Mouse (Mus musculus): ENCODE results near the gene Fam20b. TPM values are rescaled to one million over a fixed set of nuclear protein-coding genes. Genes with fewer than 3 reads are reported as not detected.

Gene Fam20b
- total and polyA plus RNA-seq, 2 experiments from 2014 or later = 29.6 to 53.7 TPM

GRCm38 (mm10) chr1:156717751-156718285, 1.1 kb downstream of the Fam20b start:
- Histone ChIP-seq H3K4me2 (ENCODE audit: low read depth, low read length) (peak overlapping the region; percentile 60), H3K9me3 (ENCODE audit: low read length) (no peaks in the 10 kb centered on the region), H3K27me3 (ENCODE audit: insufficient read depth, low read length) (no peaks in the 10 kb centered on the region), H3K27ac (peak overlapping the region; percentile 93), H3K4me1 (ENCODE audit: insufficient read depth, low read length) (0 out of 2 replicates have a peak, but pooled peaks cover 3% of the 10 kb centered on the region), H3K9ac (replicated peaks; ENCODE audit: low read length) (peak overlapping the region; percentile 82), H3K36me3 (ENCODE audit: insufficient read depth, low read length) (no peaks in the 10 kb centered on the region), H3K4me3 (ENCODE audit: low read length) (peak overlapping the region; percentile 88)
- DNase-seq (ENCODE audit: low spot score) (peak; percentile 21), ATAC-seq (no peak)
- WGBS = 9% methylated on average over 13 of the region's 13 CpGs
- no peak for TF ChIP-seq CTCF (IDR thresholded peaks at IDR 0.05; ENCODE audit: low read depth)

- Histone ChIP-seq H3K4me2 (ENCODE audit: low read depth, low read length) (no peak overlapping the region), H3K9me3 (ENCODE audit: low read length) (no peaks in the 10 kb centered on the region), H3K9ac (replicated peaks; ENCODE audit: low read length) (no peak overlapping the region), H3K36me3 (ENCODE audit: insufficient read depth, low read length) (no peaks in the 10 kb centered on the region), H3K4me3 (ENCODE audit: low read length) (no peak overlapping the region), H3K27ac (no peak overlapping the region), H3K27me3 (ENCODE audit: insufficient read depth, low read length) (no peaks in the 10 kb centered on the region), H3K4me1 (ENCODE audit: insufficient read depth, low read length) (0 out of 2 replicates have a peak, but pooled peaks cover 3% of the 10 kb centered on the region)
- ATAC-seq (no peak), DNase-seq (ENCODE audit: low spot score) (no peak)
- no peak for TF ChIP-seq CTCF (IDR thresholded peaks at IDR 0.05; ENCODE audit: low read depth)
- 83% methylated on average over 6 of the region's 6 CpGs for WGBS
Observed at GRCm38 (mm10) chr1:156716681-156717080, 2.2 kb downstream of the Fam20b start.

GRCm38 (mm10) chr1:156710472-156711098, 8.3 kb downstream of the Fam20b start:
- no peak overlapping the region for H3K27ac ChIP-seq
- DNase-seq (ENCODE audit: low spot score) (peak; percentile 34), ATAC-seq (0 out of 2 replicates have a peak, but pooled peaks have one; percentile 61)
- H3K9me3 ChIP-seq (ENCODE audit: low read length) = no peaks in the 10 kb centered on the region
- H3K4me2 ChIP-seq (ENCODE audit: low read depth, low read length) = no peak overlapping the region
- no peak overlapping the region for H3K9ac ChIP-seq (replicated peaks; ENCODE audit: low read length)
- no peak overlapping the region for H3K4me3 ChIP-seq (ENCODE audit: low read length)
- H3K27me3 ChIP-seq (ENCODE audit: insufficient read depth, low read length) = no peaks in the 10 kb centered on the region
- H3K36me3 ChIP-seq (ENCODE audit: insufficient read depth, low read length) = peaks cover 5% of the 10 kb centered on the region; the same call in 1 of the 2 replicates
- WGBS = 34% methylated on average over 10 of the region's 10 CpGs
- TF ChIP-seq CTCF (IDR thresholded peaks at IDR 0.05; ENCODE audit: low read depth) = no peak
- peaks cover 6% of the 10 kb centered on the region; the same call in 1 of the 2 replicates for H3K4me1 ChIP-seq (ENCODE audit: insufficient read depth, low read length)

GRCm38 (mm10) chr1:156708672-156709071, 10.2 kb downstream of the Fam20b start:
- peaks cover 6% of the 10 kb centered on the region; the same call in 1 of the 2 replicates for H3K4me1 ChIP-seq (ENCODE audit: insufficient read depth, low read length)
- no peak overlapping the region for H3K4me2 ChIP-seq (ENCODE audit: low read depth, low read length)
- H3K36me3 ChIP-seq (ENCODE audit: insufficient read depth, low read length) = peaks cover 18% of the 10 kb centered on the region; the same call in 1 of the 2 replicates
- H3K9ac ChIP-seq (replicated peaks; ENCODE audit: low read length) = no peak overlapping the region
- DNase-seq (ENCODE audit: low spot score) (no peak), ATAC-seq (no peak)
- H3K27ac ChIP-seq = no peak overlapping the region
- H3K9me3 ChIP-seq (ENCODE audit: low read length) = no peaks in the 10 kb centered on the region
- WGBS = 88% methylated on average over 3 of the region's 3 CpGs
- TF ChIP-seq CTCF (IDR thresholded peaks at IDR 0.05; ENCODE audit: low read depth) = no peak
- H3K27me3 ChIP-seq (ENCODE audit: insufficient read depth, low read length) = no peaks in the 10 kb centered on the region
- no peak overlapping the region for H3K4me3 ChIP-seq (ENCODE audit: low read length)

- peaks cover 4% of the 10 kb centered on the region; the same call in 1 of the 2 replicates for H3K4me1 ChIP-seq (ENCODE audit: insufficient read depth, low read length)
- no peak overlapping the region for H3K27ac ChIP-seq
- H3K4me2 ChIP-seq (ENCODE audit: low read depth, low read length) = no peak overlapping the region
- ATAC-seq (no peak), DNase-seq (ENCODE audit: low spot score) (no peak)
- no peaks in the 10 kb centered on the region for H3K9me3 ChIP-seq (ENCODE audit: low read length)
- no peaks in the 10 kb centered on the region for H3K27me3 ChIP-seq (ENCODE audit: insufficient read depth, low read length)
- no peak overlapping the region for H3K9ac ChIP-seq (replicated peaks; ENCODE audit: low read length)
- 80% methylated on average over 10 of the region's 10 CpGs for WGBS
- no peak overlapping the region for H3K4me3 ChIP-seq (ENCODE audit: low read length)
- TF ChIP-seq CTCF (IDR thresholded peaks at IDR 0.05; ENCODE audit: low read depth) = no peak
- peaks cover 25% of the 10 kb centered on the region; the same call in 1 of the 2 replicates for H3K36me3 ChIP-seq (ENCODE audit: insufficient read depth, low read length)
Observed at GRCm38 (mm10) chr1:156705696-156706285, 13.1 kb downstream of the Fam20b start.

GRCm38 (mm10) chr1:156703444-156703843, 15.4 kb downstream of the Fam20b start:
- Histone ChIP-seq H3K4me3 (ENCODE audit: low read length) (no peak overlapping the region), H3K4me2 (ENCODE audit: low read depth, low read length) (no peak overlapping the region), H3K9ac (replicated peaks; ENCODE audit: low read length) (no peak overlapping the region), H3K27ac (no peak overlapping the region), H3K27me3 (ENCODE audit: insufficient read depth, low read length) (no peaks in the 10 kb centered on the region), H3K36me3 (ENCODE audit: insufficient read depth, low read length) (peaks cover 37% of the 10 kb centered on the region), H3K9me3 (ENCODE audit: low read length) (no peaks in the 10 kb centered on the region), H3K4me1 (ENCODE audit: insufficient read depth, low read length) (no peaks in the 10 kb centered on the region)
- TF ChIP-seq CTCF (IDR thresholded peaks at IDR 0.05; ENCODE audit: low read depth) = no peak
- ATAC-seq = no peak
- 88% methylated on average over 4 of the region's 4 CpGs for WGBS
- DNase-seq (ENCODE audit: low spot score) = no peak
